Mouse (Mus musculus) MEL (cell line): ENCODE data around the gene Gpr146. TPM values are rescaled to one million over a fixed set of nuclear protein-coding genes. Genes with fewer than 3 reads are reported as not detected.
A peak's percentile ranks its signal among the peaks of the same experiment; 100 is the strongest.

ENCODE experiments used
- DNase-seq: peaks from one replicate; pipeline ENCODE4 v3.0.0; 2011; ENCODE audit warnings: low read depth, low spot score
- H3K27ac ChIP-seq: 2 replicates; pipeline ENCODE4 v1.5.1; 2012; ENCODE audit warnings: low read depth, mild to moderate bottlenecking, control low read depth, low read length, moderate library complexity; ENCODE audit not compliant: control insufficient read depth
- H3K27me3 ChIP-seq, 2 experiments: fragments of 150-350 bp in 1 of 2; sonication (generic) in 1 of 2; 2 replicates each; pipeline ENCODE4 v1.6.1; 2012; ENCODE audit warnings: low read length in 2 of 2, mild to moderate bottlenecking in 2 of 2, improper control_type of control experiment in 1 of 2, moderate library complexity in 1 of 2; ENCODE audit not compliant: insufficient read depth in 2 of 2, control insufficient read depth in 1 of 2
- H3K36me3 ChIP-seq, 2 experiments: 2 replicates each; pipeline ENCODE4 v1.6.1; 2012 to 2014; ENCODE audit warnings: low read length in 2 of 2, improper control_type of control experiment in 1 of 2, inconsistent platforms in 1 of 2, mild to moderate bottlenecking in 1 of 2; ENCODE audit not compliant: insufficient read depth in 2 of 2, control insufficient read depth in 1 of 2
- H3K4me1 ChIP-seq, 2 experiments: fragments of 150-350 bp in 1 of 2; sonication (generic) in 1 of 2; 2 replicates each; pipeline ENCODE4 v1.6.1; 2012; ENCODE audit warnings: low read length in 2 of 2, improper control_type of control experiment in 1 of 2, mild to moderate bottlenecking in 1 of 2; ENCODE audit not compliant: insufficient read depth in 2 of 2, control insufficient read depth in 1 of 2
- H3K4me3 ChIP-seq, 2 experiments: fragments of 150-350 bp in 1 of 2; sonication (generic) in 1 of 2; 2 replicates each; pipeline ENCODE4 v1.5.1; 2012; ENCODE audit warnings: low read depth in 2 of 2, low read length in 2 of 2, mild to moderate bottlenecking in 2 of 2, moderate library complexity in 2 of 2, control low read depth in 1 of 2, improper control_type of control experiment in 1 of 2; ENCODE audit not compliant: control insufficient read depth in 1 of 2, insufficient read depth in 1 of 2
- H3K79me2 ChIP-seq: 2 replicates; pipeline ENCODE4 v1.6.1; 2012; ENCODE audit warnings: mild to moderate bottlenecking, low read length, moderate library complexity; ENCODE audit not compliant: control insufficient read depth, poor library complexity, insufficient read depth
- H3K9ac ChIP-seq: 2 replicates; pipeline ENCODE4 v1.6.1; 2012; ENCODE audit warnings: low read depth, mild to moderate bottlenecking, control low read depth, low read length, moderate library complexity; ENCODE audit not compliant: control insufficient read depth, poor library complexity, severe bottlenecking
- H3K9me3 ChIP-seq: fragments of 150-350 bp; sonication (generic); replicated peaks from 2 replicates; pipeline ENCODE4 v1.6.1; 2012; ENCODE audit warnings: mild to moderate bottlenecking, low read length, improper control_type of control experiment, moderate library complexity; ENCODE audit not compliant: insufficient read depth
- CHD1 ChIP-seq: IDR thresholded peaks from 2 replicates; pipeline ENCODE4 v1.6.1; 2012; ENCODE audit warnings: low read depth, mild to moderate bottlenecking, inconsistent platforms, low read length, improper control_type of control experiment
- CHD2 ChIP-seq: IDR thresholded peaks from 2 replicates; pipeline ENCODE4 v1.6.1; 2011; ENCODE audit warnings: low read length, improper control_type of control experiment
- EP300 ChIP-seq, 2 experiments: IDR thresholded peaks; 2 replicates each; pipeline ENCODE4 v1.6.1; 2011; ENCODE audit warnings: improper control_type of control experiment in 2 of 2, low read length in 2 of 2, low read depth in 1 of 2, mild to moderate bottlenecking in 1 of 2
- ETS1 ChIP-seq: IDR thresholded peaks from 2 replicates; pipeline ENCODE4 v1.6.1; 2012; ENCODE audit warnings: low read depth, mild to moderate bottlenecking, inconsistent platforms, low read length, improper control_type of control experiment, moderate library complexity
- GATA1 ChIP-seq: IDR thresholded peaks from 2 replicates; pipeline ENCODE4 v1.6.1; 2011; ENCODE audit warnings: low read depth, low read length, improper control_type of control experiment
- JUND ChIP-seq: IDR thresholded peaks from 2 replicates; pipeline ENCODE4 v1.6.1; 2011; ENCODE audit warnings: low read depth, mild to moderate bottlenecking, improper control_type of control experiment, low read length
- KAT2A ChIP-seq: conservative IDR thresholded peaks from 2 replicates; pipeline ENCODE4 v1.6.1; 2012; ENCODE audit warnings: low read depth, low read length, improper control_type of control experiment, inconsistent platforms
- MAFK ChIP-seq: IDR thresholded peaks from 2 replicates; pipeline ENCODE4 v1.6.1; 2011; ENCODE audit warnings: low read depth, mild to moderate bottlenecking, low read length, improper control_type of control experiment, borderline replicate concordance
- MAZ ChIP-seq: IDR thresholded peaks from 2 replicates; pipeline ENCODE4 v1.6.1; 2012; ENCODE audit warnings: low read depth, mild to moderate bottlenecking, inconsistent platforms, low read length, improper control_type of control experiment
- MXI1 ChIP-seq: IDR thresholded peaks from 2 replicates; pipeline ENCODE4 v1.6.1; 2011; ENCODE audit warnings: mild to moderate bottlenecking, low read depth, low read length, improper control_type of control experiment
- MYB ChIP-seq: IDR thresholded peaks from 2 replicates; pipeline ENCODE4 v1.6.1; 2011; ENCODE audit warnings: mild to moderate bottlenecking, low read depth, low read length, improper control_type of control experiment
- MYC ChIP-seq: IDR thresholded peaks from 2 replicates; pipeline ENCODE4 v1.6.1; 2011; ENCODE audit warnings: low read depth, mild to moderate bottlenecking, low read length, improper control_type of control experiment, moderate library complexity
- NELFE ChIP-seq: IDR thresholded peaks from 2 replicates; pipeline ENCODE4 v1.6.1; 2011; ENCODE audit warnings: low read depth, low read length, improper control_type of control experiment
- POLR2A ChIP-seq, 2 experiments: IDR thresholded peaks; 2 replicates each; pipeline ENCODE4 v1.6.1; 2011 to 2012; ENCODE audit warnings: low read length in 2 of 2, mild to moderate bottlenecking in 2 of 2, control low read depth in 1 of 2, improper control_type of control experiment in 1 of 2, low read depth in 1 of 2, moderate library complexity in 1 of 2; ENCODE audit not compliant: control insufficient read depth in 1 of 2, insufficient read depth in 1 of 2, poor library complexity in 1 of 2
- POLR2AphosphoS2 ChIP-seq: IDR thresholded peaks from 2 replicates; pipeline ENCODE4 v1.6.1; 2011; ENCODE audit warnings: low read length, improper control_type of control experiment
- RAD21 ChIP-seq: IDR thresholded peaks from 2 replicates; pipeline ENCODE4 v1.6.1; 2011; ENCODE audit warnings: mild to moderate bottlenecking, low read depth, low read length, improper control_type of control experiment
- TAL1 ChIP-seq: IDR thresholded peaks from 2 replicates; pipeline ENCODE4 v1.6.1; 2012; ENCODE audit warnings: mild to moderate bottlenecking, inconsistent platforms, low read length, moderate library complexity, mixed read lengths
- TBP ChIP-seq: IDR thresholded peaks from 2 replicates; pipeline ENCODE4 v1.8.0; 2011; ENCODE audit warnings: low read depth, low read length, improper control_type of control experiment
- TCF12 ChIP-seq: IDR thresholded peaks from 2 replicates; pipeline ENCODE4 v1.6.1; 2014; ENCODE audit warnings: low read depth, mild to moderate bottlenecking, inconsistent platforms, low read length, improper control_type of control experiment, moderate library complexity
- UBTF ChIP-seq: IDR thresholded peaks from 2 replicates; pipeline ENCODE4 v1.6.1; 2012; ENCODE audit warnings: low read depth, mild to moderate bottlenecking, inconsistent platforms, low read length, improper control_type of control experiment, moderate library complexity, borderline replicate concordance; ENCODE audit not compliant: insufficient read depth
- USF1 ChIP-seq: IDR thresholded peaks from 2 replicates; pipeline ENCODE4 v1.6.1; 2014; ENCODE audit warnings: low read depth, mild to moderate bottlenecking, inconsistent platforms, low read length, improper control_type of control experiment, moderate library complexity
- USF2 ChIP-seq, 2 experiments: IDR thresholded peaks; 2 replicates each; pipeline ENCODE4 v1.6.1; 2011 to 2012; ENCODE audit warnings: improper control_type of control experiment in 2 of 2, low read length in 2 of 2, borderline replicate concordance in 1 of 2, inconsistent platforms in 1 of 2, low read depth in 1 of 2, mild to moderate bottlenecking in 1 of 2; ENCODE audit not compliant: insufficient read depth in 1 of 2
- ZC3H11A ChIP-seq: IDR thresholded peaks from 2 replicates; pipeline ENCODE4 v1.6.1; 2012; ENCODE audit warnings: low read depth, mild to moderate bottlenecking, inconsistent platforms, low read length, improper control_type of control experiment
- ZMIZ1 ChIP-seq: IDR thresholded peaks from 2 replicates; pipeline ENCODE4 v1.6.1; 2012; ENCODE audit warnings: low read depth, mild to moderate bottlenecking, inconsistent platforms, low read length, improper control_type of control experiment, moderate library complexity
- polyA plus RNA-seq, 2 experiments: library from polyadenylated mRNA; stranded (reverse) in 1 of 2; unstranded in 1 of 2; fragments of >175 nt in 1 of 2; fragments of >200 nt in 1 of 2; gene quantifications; 2 replicates each; pipeline versions ENCODE4 v1.2.1 to v1.2.4; 2012; ENCODE audit warnings: low replicate concordance in 2 of 2, low read depth in 1 of 2; ENCODE audit not compliant: insufficient read length in 2 of 2, insufficient read depth in 1 of 2, missing spikeins in 1 of 2
- total RNA-seq: library from RNA; depleted of rRNA; stranded (reverse); fragments of 300-350 nt; gene quantifications from 2 replicates; pipeline ENCODE4 v1.2.3, GENCODE M21; 2012

The Gpr146 gene
- total and polyA plus RNA-seq, 3 experiments: 0.92 to 4.5 TPM; not detected in 1

- Histone ChIP-seq H3K4me1 (peaks cover 0 to 5% of the 10 kb centered on the region in 2 experiments; a peak in 1 of 4 replicates), H3K9ac (peak overlapping the region; percentile 30), H3K27ac (no peak overlapping the region), H3K79me2 (peaks cover 17% of the 10 kb centered on the region), H3K36me3 (no peaks in the 10 kb centered on the region; a peak in 1 of 4 replicates), H3K4me3 (peak overlapping the region; percentile 45 to 54), H3K9me3 (no peaks in the 10 kb centered on the region), H3K27me3 (no peaks in the 10 kb centered on the region)
- DNase-seq: no peak
- TF ChIP-seq USF1 (no peak), TBP (no peak), ETS1 (no peak), MXI1 (no peak), ZC3H11A (no peak), TCF12 (no peak), JUND (no peak), GATA1 (no peak)
Measured at GRCm38 (mm10) chr5:139345364-139345714, 32.2 kb upstream of the Gpr146 start.

- Histone ChIP-seq H3K4me1 (peaks cover 0 to 5% of the 10 kb centered on the region in 2 experiments; a peak in 1 of 4 replicates), H3K27me3 (no peaks in the 10 kb centered on the region), H3K4me3 (no peak overlapping the region), H3K27ac (no peak overlapping the region), H3K79me2 (peaks cover 17% of the 10 kb centered on the region), H3K36me3 (no peaks in the 10 kb centered on the region; a peak in 1 of 4 replicates), H3K9ac (no peak overlapping the region), H3K9me3 (no peaks in the 10 kb centered on the region)
- no peak for DNase-seq
- TF ChIP-seq ETS1: no peak
- TF ChIP-seq USF2 (IDR thresholded peaks at IDR 0.05; ENCODE audit: borderline replicate concordance in 1 of 2, insufficient read depth in 1 of 2, low read depth in 1 of 2, low read length in 2 of 2): no peak
- TF ChIP-seq POLR2A (IDR thresholded peaks at IDR 0.05; ENCODE audit: control insufficient read depth in 1 of 2, insufficient read depth in 1 of 2, low read depth in 1 of 2, low read length in 2 of 2, poor library complexity in 1 of 2): no peak
- no peak for TF ChIP-seq MAZ
- no peak for TF ChIP-seq MAFK
- TF ChIP-seq UBTF: no peak
- no peak for TF ChIP-seq MYB
- no peak for TF ChIP-seq MYC
- no peak for TF ChIP-seq POLR2AphosphoS2
- no peak for TF ChIP-seq MXI1
- no peak for TF ChIP-seq CHD1
- TF ChIP-seq RAD21: no peak
- no peak for TF ChIP-seq TAL1
- TF ChIP-seq NELFE: no peak
- no peak for TF ChIP-seq CHD2
- TF ChIP-seq ZMIZ1: no peak
- no peak for TF ChIP-seq KAT2A
- no peak for TF ChIP-seq EP300 (IDR thresholded peaks at IDR 0.05; ENCODE audit: low read depth in 1 of 2, low read length in 2 of 2)
- TF ChIP-seq USF1: no peak
- TF ChIP-seq TCF12: no peak
Measured at GRCm38 (mm10) chr5:139347225-139347624, 30.3 kb upstream of the Gpr146 start.
